Mouse (Mus musculus) gastrocnemius, postnatal 4 days (tissue): ENCODE results near the gene Spcs3. TPM values are rescaled to one million over a fixed set of nuclear protein-coding genes. Genes with fewer than 3 reads are reported as not detected.
"Not testable (repeated sequence)": the region's sequence is repeated elsewhere in the genome, so short reads cannot be mapped to it uniquely, and the experiment has no call there.

ENCODE experiments used
- DNase-seq, 2 experiments: peaks; one replicate each; pipeline ENCODE4 v3.0.0; 2021 to 2022; ENCODE audit warnings: low spot score in 2 of 2, mixed read lengths in 2 of 2
- long read RNA-seq, 2 experiments: library from polyadenylated mRNA; stranded (forward); transcript quantifications; one replicate each; pipeline ENCODE4 v2.0.0; 2021
- total RNA-seq, 2 experiments: library from RNA; stranded (reverse); gene quantifications; 2 replicates each; pipeline ENCODE4 v1.2.3; 2021

Gene Spcs3
- 10 to 100 TPM; 34.8 to 37.6 TPM for total RNA-seq
- long read RNA-seq, experiment 1, transcript Spcs3-201 (5 exons, 3,466 nt), result major isoform, 94 of 98 reads
- long read RNA-seq, experiment 1, partial matches to known transcripts, result 3 of 98 reads
- long read RNA-seq, experiment 1, other reads (novel, unspliced or antisense), result 1 of 98 reads
- long read RNA-seq, experiment 2, transcript Spcs3-201 (5 exons, 3,466 nt), result major isoform, 101 of 108 reads
- long read RNA-seq, experiment 2, partial matches to known transcripts, result 0 of 108 reads
- long read RNA-seq, experiment 2, other reads (novel, unspliced or antisense), result 7 of 108 reads

DNA sequence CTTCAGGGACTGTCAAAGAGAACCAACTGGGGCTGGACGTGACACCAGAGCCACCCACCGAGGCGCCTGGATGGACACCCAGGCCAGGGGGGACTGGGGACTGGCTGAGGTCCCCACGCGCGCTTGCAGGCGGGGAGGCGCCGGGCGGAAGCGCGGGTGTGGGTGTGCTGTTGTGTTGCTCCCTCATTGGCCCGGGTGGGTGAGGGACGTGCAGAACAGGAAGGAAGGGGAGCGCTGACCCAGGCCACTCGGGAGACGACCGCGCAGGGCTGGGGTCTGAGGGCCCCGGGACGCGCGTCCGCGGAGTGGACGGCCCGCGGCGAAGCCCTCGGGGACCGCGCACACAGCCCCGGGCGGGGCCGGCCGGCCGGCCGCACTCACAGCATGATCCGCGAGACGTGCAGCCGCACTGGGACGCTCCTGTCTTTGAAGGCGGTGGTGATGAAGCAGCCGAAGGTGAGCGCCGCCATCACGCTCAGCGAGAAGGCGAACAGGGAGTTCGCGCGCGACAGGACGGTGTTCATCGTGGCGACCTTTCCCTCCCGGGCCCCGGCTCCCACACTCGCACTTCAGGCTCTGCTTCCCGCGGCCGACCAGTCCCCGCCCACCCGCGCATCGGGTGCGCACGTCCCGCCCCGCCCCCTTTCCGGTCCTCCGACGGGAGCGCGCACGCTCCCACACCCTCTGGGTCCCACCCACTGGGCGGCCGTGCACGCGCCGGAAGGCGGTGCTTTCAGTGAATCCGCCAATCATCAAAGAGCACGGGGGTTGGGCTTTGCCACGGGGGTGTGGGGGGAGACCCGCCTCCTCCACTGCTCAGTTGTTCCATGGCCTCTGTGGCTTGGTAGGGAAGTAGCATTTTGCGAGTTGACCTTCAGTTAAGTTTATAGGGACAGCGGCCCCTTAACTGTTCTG is at the start of gene Spcs3, which contains the start of gene Asb5:
Gene Spcs3 (minus strand): TSS at position 617 of the 915 bp plus-strand sequence.
Gene Asb5 (plus strand): TSS at position 199 of the 915 bp plus-strand sequence.
- DNase-seq, result peak; percentile 94 to 97

DNA sequence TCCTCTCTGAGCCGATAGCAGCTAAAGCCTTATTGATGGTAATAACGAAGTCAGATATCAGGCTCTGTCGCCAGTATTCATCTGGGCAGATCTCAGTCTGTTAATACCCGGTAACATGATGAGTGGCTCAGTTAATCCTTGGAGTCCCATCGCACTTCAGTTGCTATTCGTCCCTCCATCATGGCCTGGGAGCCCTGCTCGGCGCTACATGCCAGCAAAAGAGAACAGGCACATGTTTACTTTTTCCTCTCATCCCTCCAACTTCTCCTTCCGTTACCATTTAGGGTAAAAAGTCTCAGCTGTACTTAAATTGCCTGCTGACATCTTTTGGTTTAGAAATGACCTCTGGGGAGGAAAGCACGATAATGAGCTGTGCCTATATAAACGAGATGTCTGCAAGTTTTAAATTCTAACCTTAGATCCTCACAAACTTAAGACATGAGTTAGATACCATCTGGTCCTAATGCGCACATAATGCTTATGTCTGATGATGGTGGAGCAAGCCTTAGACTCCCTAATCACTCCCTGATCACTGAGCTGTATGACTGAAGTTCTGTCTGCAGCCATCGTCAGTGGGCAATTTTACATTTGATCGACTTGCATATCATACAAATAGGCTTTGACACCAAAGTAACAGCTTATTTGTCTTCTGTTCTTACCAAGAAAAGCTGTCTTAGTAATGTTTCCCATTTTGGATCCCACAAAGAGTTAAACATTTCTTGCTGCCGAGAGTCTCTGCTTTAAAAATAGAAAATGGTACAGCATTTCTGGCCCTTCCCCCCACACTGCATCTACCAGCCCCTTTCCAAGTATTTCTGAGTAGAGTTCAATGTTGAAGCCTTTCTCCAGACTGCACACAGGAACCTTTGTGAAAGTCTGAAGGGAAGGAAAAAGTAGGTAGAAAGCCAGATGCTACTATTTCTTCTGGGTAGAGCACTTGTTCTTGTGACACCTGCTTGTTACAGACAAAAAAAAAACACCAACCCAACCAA is 41.1 kb upstream of the Spcs3 start:
- no peak for DNase-seq

GRCm38 (mm10) chr8:54567168-54567567 is 37.4 kb upstream of the Spcs3 start:
- no peak for DNase-seq

- no peak for DNase-seq
Observed at GRCm38 (mm10) chr8:54565603-54566260, 35.9 kb upstream of the Spcs3 start.

DNA sequence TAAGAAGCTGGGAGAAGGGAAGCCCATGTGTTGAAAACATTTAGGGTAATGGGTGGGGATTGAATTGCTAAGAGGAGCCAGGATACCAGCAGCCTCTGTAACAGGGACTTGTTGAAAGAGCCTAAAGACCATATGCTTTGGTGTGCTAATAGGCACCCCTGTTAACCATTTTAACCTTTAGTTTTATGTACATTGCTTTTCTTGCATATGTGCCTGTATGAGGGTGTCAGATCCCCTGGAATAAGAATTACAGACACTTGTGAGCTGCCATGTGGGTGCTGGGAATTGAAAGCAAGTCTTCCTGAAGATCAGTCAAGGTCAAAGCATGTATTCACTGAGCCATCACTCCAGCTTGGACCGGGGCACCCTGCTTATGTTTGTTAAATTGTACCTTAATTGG is 35.4 kb upstream of the Spcs3 start:
- DNase-seq, result no peak

DNA sequence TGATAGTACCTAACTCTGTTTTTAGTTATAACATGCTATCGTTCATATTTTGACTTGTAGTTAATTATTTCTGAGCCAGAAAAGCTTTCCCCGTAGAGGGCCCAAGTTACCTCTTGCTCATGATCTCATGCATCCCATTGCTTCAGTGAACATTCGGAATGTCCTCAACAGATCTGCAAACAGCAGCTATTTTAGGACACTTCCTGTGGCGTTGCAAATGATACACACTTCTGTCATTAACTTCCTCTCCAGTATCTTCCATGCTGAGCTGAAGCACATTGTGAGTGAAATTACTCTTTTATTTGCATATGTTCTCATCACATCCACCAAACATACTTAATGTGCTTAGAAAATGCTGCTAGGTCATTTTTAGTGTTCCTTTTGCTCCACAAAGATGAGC is 32.3 kb upstream of the Spcs3 start:
- DNase-seq, result no peak

DNA sequence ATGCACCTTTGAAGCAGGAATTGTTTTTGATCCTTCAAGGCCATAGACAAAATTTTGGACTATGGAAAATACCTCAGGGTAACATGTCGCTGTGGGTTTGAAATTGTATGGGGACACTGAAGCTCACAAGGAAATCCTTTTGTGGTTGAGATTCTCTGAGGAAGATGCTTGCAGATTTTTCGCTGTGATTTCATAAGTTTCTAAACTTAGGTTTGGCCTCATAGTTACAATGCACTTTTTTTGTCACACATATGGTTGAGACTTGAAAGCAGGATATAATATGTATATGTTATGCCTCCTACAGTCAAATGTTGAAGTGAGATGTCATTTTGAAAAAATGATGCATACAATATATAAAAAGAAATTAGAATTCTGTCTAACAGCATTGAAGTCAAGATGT is 25.1 kb upstream of the Spcs3 start:
- DNase-seq, result no peak

- DNase-seq, result peak in 1 of 2 experiments; percentile 42
Observed at GRCm38 (mm10) chr8:54550026-54550574, 20.3 kb upstream of the Spcs3 start.

- DNase-seq, result peak in 1 of 2 experiments; percentile 11
Observed at GRCm38 (mm10) chr8:54548383-54548782, 18.6 kb upstream of the Spcs3 start.

DNA sequence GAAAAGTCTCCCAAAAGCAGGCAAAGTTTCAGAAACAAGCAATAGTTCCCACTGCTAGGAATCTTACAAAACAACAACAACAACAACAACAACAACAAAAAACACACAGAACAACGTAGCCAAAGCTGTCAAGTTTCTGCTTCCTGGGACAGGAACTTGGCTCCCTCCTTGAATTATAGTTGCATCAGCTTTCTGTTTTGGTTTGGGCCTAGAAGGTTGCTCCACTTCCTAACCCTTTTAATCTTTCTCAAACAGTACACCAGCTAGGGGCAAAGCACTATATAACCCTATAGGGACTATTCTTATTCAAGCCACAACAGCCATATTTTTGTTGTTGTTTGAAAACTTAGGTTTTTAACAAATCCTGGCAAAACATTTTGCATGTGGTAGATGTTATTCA is 11.5 kb upstream of the Spcs3 start:
- DNase-seq, result no peak

DNA sequence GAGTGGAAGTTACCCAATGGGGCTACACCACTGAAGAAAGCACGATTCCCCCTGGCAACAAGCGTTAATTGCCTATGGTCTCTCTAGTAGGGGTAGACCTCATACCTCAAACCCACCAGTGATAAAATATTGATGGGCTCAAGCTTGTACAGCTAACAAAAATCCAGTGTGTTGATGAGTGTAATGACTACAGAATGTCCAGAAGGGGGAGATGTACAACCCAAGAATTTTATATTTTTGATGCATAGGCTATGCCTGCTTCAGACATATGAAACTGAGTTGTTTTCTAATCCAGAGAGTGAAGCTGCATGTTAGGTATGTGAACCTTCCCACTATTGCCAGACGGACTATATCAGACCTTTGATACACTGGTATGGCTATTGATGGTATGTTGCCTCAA is 7.5 kb upstream of the Spcs3 start:
- DNase-seq, result no peak

GRCm38 (mm10) chr8:54535172-54535571 is 5.4 kb upstream of the Spcs3 start:
- DNase-seq, result no peak

DNA sequence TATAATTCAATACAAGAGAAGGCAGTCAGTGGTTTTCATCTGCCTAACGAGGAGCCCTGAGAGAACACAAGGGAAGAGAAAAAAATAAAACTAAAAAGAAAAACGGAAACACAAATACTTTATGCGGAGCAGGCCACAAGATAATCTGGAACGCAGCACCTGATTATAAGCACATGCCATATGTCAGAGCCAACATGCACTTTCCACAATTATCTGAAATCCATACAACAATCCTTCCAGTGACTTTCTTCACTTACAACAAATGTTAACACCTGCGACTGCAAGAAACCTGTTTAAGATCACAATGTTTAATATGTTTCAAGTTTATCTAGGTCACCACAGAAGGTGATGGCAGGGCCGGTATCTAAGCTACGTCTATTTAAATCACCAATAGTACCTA is 1.2 kb downstream of the Spcs3 start:
- no peak for DNase-seq

GRCm38 (mm10) chr8:54526700-54527099 is 3.1 kb downstream of the Spcs3 start:
- DNase-seq, result no peak

GRCm38 (mm10) chr8:54525606-54526005 is 4.2 kb downstream of the Spcs3 start:
- no peak for DNase-seq

- DNase-seq, result no peak
Observed at GRCm38 (mm10) chr8:54520516-54520915, 9.3 kb downstream of the Spcs3 start.

GRCm38 (mm10) chr8:54518756-54519460 is 10.9 kb downstream of the Spcs3 start:
- no peak for DNase-seq

DNA sequence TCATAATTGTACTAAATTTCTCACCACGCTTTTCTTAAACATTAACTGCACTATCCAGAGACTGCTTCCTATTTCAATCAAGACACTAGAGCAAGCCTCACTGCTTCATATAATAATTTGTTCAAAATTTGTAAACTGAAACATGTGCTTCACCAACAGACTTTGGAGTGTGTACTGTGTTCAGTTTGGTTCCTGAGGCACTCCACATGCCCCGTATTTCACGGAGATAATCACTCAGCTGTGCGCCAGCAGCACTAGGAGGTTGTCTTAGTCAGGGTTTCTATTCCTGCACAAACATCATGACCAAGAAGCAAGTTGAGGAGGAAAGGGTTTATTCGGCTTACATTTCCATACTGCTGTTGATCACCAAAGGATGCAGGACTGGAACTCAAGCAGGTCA is 17.6 kb downstream of the Spcs3 start:
- not testable (repeated sequence) for DNase-seq

GRCm38 (mm10) chr8:54511791-54512190 is 18.0 kb downstream of the Spcs3 start:
- no peak for DNase-seq
